Mouse (Mus musculus): Measurements from ENCODE around the gene Atxn1. TPM values are rescaled to one million over a fixed set of nuclear protein-coding genes. Genes with fewer than 3 reads are reported as not detected.

Atxn1 gene
- polyA plus RNA-seq, 1 experiment: 16.7 TPM

DNA sequence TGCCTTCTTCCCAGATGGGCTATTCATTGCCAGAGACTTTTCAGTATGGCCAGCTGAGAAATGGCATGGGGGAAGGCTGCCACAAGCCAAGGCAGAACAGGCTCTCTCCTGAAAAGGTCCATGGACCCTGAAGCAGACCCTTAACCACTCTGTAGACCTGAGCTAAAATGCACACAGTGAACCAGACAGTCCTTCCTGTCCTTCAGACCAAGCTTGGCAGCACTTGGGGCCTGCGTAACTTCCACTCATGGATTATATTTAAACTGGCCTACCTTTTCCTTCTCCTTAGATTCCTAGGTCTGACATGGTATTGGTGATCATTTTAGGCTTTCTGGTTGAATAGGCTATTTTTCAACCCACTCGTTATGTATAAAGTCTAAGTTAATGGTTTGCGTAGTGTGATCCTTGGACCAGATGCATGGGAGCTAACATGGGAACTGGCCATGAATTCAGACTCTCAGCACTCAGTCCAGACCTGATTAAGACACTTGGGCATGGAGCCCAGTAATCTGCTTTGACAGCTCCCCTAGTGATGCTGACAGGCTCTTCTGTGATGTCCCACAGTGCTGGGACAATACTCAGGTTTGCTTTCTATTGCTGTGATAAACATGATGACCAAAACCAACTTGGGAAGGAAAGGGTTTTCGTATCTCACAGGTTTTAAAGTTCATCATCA, 341.8 kb downstream of the Atxn1 start:
- TF ChIP-seq POLR2A (IDR thresholded peaks at IDR 0.05; ENCODE audit: borderline replicate concordance, extremely low read depth, low read depth, low read length) (no peak), CTCF (IDR thresholded peaks at IDR 0.05; ENCODE audit: insufficient read depth, low read length) (no peak)
- DNase-seq: no peak
- WGBS: 86% methylated on average over 4 of the region's 4 CpGs
- Histone ChIP-seq H3K4me1 (ENCODE audit: control insufficient read depth, insufficient read depth, low read length) (peaks cover 5% of the 10 kb centered on the region), H3K4me3 (replicated peaks; ENCODE audit: extremely low read depth, low read depth, low read length) (no peak overlapping the region)

DNA sequence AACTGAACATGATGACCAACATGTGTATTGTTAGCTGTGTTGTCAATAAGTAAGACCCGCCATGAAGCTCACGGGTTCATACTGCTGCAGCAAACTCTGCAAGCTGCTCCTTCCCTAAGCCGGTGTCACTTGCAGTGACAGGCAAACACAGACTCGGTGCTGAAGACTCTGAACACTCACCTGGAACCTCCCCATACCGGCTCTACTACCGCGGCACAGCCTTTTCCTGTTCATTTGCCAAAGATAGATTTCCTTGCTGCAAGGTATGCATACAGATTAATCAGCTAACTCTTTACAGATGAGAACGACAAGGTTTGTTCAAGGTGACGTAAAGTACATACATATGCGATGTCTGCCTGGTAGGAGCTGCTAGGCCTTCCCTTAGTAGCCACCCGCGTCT, 344.1 kb downstream of the Atxn1 start:
- 71% methylated on average over 12 of the region's 12 CpGs for whole genome bisulfite sequencing
- Histone ChIP-seq H3K4me1 (ENCODE audit: control insufficient read depth, insufficient read depth, low read length) (no peaks in the 10 kb centered on the region; the same call in 1 of the 2 replicates), H3K4me3 (replicated peaks; ENCODE audit: extremely low read depth, low read depth, low read length) (no peak overlapping the region)
- DNase-seq: no peak
- TF ChIP-seq POLR2A (IDR thresholded peaks at IDR 0.05; ENCODE audit: borderline replicate concordance, extremely low read depth, low read depth, low read length) (no peak), CTCF (IDR thresholded peaks at IDR 0.05; ENCODE audit: insufficient read depth, low read length) (no peak)

DNA sequence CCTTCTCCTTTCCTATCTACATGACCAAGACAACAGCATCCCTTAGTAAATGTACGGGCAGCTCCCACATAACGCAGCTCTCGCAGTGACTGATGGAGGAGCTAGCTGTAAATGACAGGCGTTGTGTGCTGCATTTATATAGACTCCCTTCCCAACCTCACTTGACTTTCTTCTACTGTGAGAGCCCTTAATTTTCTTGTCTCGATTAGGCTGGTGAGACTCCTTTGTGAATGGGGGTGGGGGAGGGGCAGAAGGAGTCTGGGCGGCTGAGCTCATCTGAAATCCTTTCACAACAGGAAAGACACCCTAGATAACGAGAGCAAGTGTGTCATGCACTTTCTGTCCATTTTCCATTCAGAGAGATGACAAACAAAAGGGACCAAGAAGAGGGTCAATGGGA, 344.5 kb downstream of the Atxn1 start:
- H3K4me1 ChIP-seq (ENCODE audit: control insufficient read depth, insufficient read depth, low read length): no peaks in the 10 kb centered on the region; the same call in 1 of the 2 replicates
- DNase-seq: no peak
- no peak overlapping the region for H3K4me3 ChIP-seq (replicated peaks; ENCODE audit: extremely low read depth, low read depth, low read length)
- 69% methylated on average over 7 of the region's 7 CpGs for WGBS
- TF ChIP-seq CTCF (IDR thresholded peaks at IDR 0.05; ENCODE audit: insufficient read depth, low read length) (no peak), POLR2A (IDR thresholded peaks at IDR 0.05; ENCODE audit: borderline replicate concordance, extremely low read depth, low read depth, low read length) (no peak)

DNA sequence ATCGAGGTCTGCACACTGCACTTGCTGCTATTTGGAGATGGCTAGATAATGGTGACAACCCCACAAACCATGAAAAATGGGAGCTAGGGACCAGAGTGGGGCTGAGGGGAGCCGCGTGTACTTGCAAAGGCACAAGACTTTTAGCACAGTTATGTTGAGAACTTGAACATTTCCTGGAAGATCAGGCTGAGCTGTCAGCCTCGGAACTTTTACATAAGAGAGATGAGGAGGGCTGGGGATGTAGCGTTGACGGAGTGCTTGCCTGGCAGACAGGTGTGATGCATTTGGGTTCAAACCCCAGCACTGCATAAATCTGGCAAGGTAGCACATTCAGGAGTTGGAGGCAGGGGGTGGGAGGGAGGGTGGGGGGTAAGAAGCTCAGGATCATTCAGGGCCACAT, 346.8 kb downstream of the Atxn1 start:
- TF ChIP-seq CTCF (IDR thresholded peaks at IDR 0.05; ENCODE audit: insufficient read depth, low read length) (no peak), POLR2A (IDR thresholded peaks at IDR 0.05; ENCODE audit: borderline replicate concordance, extremely low read depth, low read depth, low read length) (no peak)
- H3K4me3 ChIP-seq (replicated peaks; ENCODE audit: extremely low read depth, low read depth, low read length): no peak overlapping the region
- 75% methylated on average over 6 of the region's 6 CpGs for WGBS
- DNase-seq: no peak
- H3K4me1 ChIP-seq (ENCODE audit: control insufficient read depth, insufficient read depth, low read length): no peaks in the 10 kb centered on the region; the same call in 1 of the 2 replicates

- Histone ChIP-seq H3K4me3 (replicated peaks; ENCODE audit: extremely low read depth, low read depth, low read length) (no peak overlapping the region), H3K4me1 (ENCODE audit: control insufficient read depth, insufficient read depth, low read length) (no peaks in the 10 kb centered on the region)
- TF ChIP-seq POLR2A (IDR thresholded peaks at IDR 0.05; ENCODE audit: borderline replicate concordance, extremely low read depth, low read depth, low read length) (no peak), CTCF (IDR thresholded peaks at IDR 0.05; ENCODE audit: insufficient read depth, low read length) (no peak)
- DNase-seq: no peak
- WGBS: 70% methylated on average over 11 of the region's 11 CpGs
Observed at GRCm38 (mm10) chr13:45614762-45615161, 350.0 kb downstream of the Atxn1 start.

GRCm38 (mm10) chr13:45613346-45613745, 351.5 kb downstream of the Atxn1 start:
- no peak for DNase-seq
- TF ChIP-seq CTCF (IDR thresholded peaks at IDR 0.05; ENCODE audit: insufficient read depth, low read length): peak; percentile 55; the same call in 1 of the 2 replicates
- TF ChIP-seq POLR2A (IDR thresholded peaks at IDR 0.05; ENCODE audit: borderline replicate concordance, extremely low read depth, low read depth, low read length): no peak
- Histone ChIP-seq H3K4me1 (ENCODE audit: control insufficient read depth, insufficient read depth, low read length) (no peaks in the 10 kb centered on the region), H3K4me3 (replicated peaks; ENCODE audit: extremely low read depth, low read depth, low read length) (no peak overlapping the region)
- 31% methylated on average over 5 of the region's 5 CpGs for WGBS

DNA sequence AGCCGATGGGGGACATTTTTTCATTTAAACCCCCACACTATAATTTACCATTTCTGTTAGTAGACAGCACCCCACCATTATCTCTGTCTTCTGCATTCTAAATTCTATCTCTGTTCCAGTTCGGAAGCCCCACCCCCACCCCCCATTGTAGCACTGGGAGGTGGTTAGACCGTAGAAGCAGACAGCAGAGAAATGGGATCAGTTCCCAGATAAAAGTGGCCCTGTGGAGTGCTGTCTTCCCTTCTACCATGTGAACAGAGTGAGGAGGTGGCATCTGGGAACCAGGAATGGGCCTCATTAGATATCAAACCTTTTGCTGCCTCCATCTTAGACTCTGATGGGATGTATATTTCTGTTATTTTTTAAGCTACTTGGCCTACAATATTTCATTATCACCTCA, 353.3 kb downstream of the Atxn1 start:
- TF ChIP-seq CTCF (IDR thresholded peaks at IDR 0.05; ENCODE audit: insufficient read depth, low read length) (no peak), POLR2A (IDR thresholded peaks at IDR 0.05; ENCODE audit: borderline replicate concordance, extremely low read depth, low read depth, low read length) (no peak)
- H3K4me3 ChIP-seq (replicated peaks; ENCODE audit: extremely low read depth, low read depth, low read length): no peak overlapping the region
- DNase-seq: no peak
- H3K4me1 ChIP-seq (ENCODE audit: control insufficient read depth, insufficient read depth, low read length): no peaks in the 10 kb centered on the region
- WGBS: 78% methylated on average over 3 of the region's 3 CpGs

GRCm38 (mm10) chr13:45609461-45609860, 355.3 kb downstream of the Atxn1 start:
- no peak for TF ChIP-seq CTCF (IDR thresholded peaks at IDR 0.05; ENCODE audit: insufficient read depth, low read length)
- no peak for TF ChIP-seq POLR2A (IDR thresholded peaks at IDR 0.05; ENCODE audit: borderline replicate concordance, extremely low read depth, low read depth, low read length)
- 89% methylated on average over 4 of the region's 4 CpGs for WGBS
- DNase-seq: no peak
- Histone ChIP-seq H3K4me1 (ENCODE audit: control insufficient read depth, insufficient read depth, low read length) (no peaks in the 10 kb centered on the region), H3K4me3 (replicated peaks; ENCODE audit: extremely low read depth, low read depth, low read length) (no peak overlapping the region)

- WGBS: over 99% methylated on average over 5 of the region's 5 CpGs
- no peak for TF ChIP-seq POLR2A (IDR thresholded peaks at IDR 0.05; ENCODE audit: borderline replicate concordance, extremely low read depth, low read depth, low read length)
- TF ChIP-seq CTCF (IDR thresholded peaks at IDR 0.05; ENCODE audit: insufficient read depth, low read length): no peak
- Histone ChIP-seq H3K4me1 (ENCODE audit: control insufficient read depth, insufficient read depth, low read length) (no peaks in the 10 kb centered on the region), H3K4me3 (replicated peaks; ENCODE audit: extremely low read depth, low read depth, low read length) (no peak overlapping the region)
- DNase-seq: no peak
Observed at GRCm38 (mm10) chr13:45608593-45608992, 356.2 kb downstream of the Atxn1 start.

DNA sequence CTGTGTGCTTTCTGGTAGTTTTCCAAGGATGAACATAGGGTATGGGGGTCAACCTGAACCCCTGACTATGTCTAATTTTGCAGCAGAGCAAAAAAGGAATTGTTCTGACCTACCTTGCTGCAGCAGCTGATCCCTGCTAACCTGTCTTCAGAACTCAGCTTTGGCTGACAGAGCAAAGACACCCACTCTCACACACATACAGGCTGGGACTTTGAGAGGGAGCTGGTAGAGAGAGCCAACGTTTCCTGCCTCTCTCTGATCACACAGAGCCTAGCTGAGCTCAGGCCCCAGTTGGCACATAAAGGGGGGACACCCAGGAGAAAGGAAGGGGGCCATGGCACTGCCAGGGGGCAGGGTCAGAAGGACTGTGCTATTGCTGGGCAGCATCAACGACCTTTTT, 356.9 kb downstream of the Atxn1 start:
- no peak for DNase-seq
- Histone ChIP-seq H3K4me1 (ENCODE audit: control insufficient read depth, insufficient read depth, low read length) (no peaks in the 10 kb centered on the region), H3K4me3 (replicated peaks; ENCODE audit: extremely low read depth, low read depth, low read length) (no peak overlapping the region)
- no peak for TF ChIP-seq POLR2A (IDR thresholded peaks at IDR 0.05; ENCODE audit: borderline replicate concordance, extremely low read depth, low read depth, low read length)
- TF ChIP-seq CTCF (IDR thresholded peaks at IDR 0.05; ENCODE audit: insufficient read depth, low read length): no peak
- WGBS: 55% methylated on average over 2 of the region's 2 CpGs

Measured in lung, adult 2 months (tissue).